Mouse (Mus musculus) cerebellum, adult (tissue): ENCODE data around the gene Rgs4.

Experiments
- ATAC-seq: cut with Nextera tagmentation; 2 replicates; pipeline ENCODE4 v1.9.2; 2017; ENCODE audit warnings: mild to moderate bottlenecking, moderate library complexity, mixed read lengths; ENCODE audit not compliant: insufficient number of reproducible peaks, low FRiP score, low TSS enrichment

Rgs4 gene

GRCm38 (mm10) chr1:169693040-169693439 is 54.4 kb downstream of the Rgs4 start:
- ATAC-seq: no peak
